In genomic region chr2:167629665-167630209, GRCm38 (mm10) we compare ENCODE assay signal across 8 mouse cellular contexts. TPM values are rescaled to one million over a fixed set of nuclear protein-coding genes. Genes with fewer than 3 reads are reported as not detected.
DNase-seq lines count a peak whose midpoint lies in the region; ATAC-seq and TF ChIP-seq lines count a peak whose summit lies in the region.

No protein-coding gene starts in this region.

- H3K4me2 ChIP-seq in kidney, embryonic 16.5 days (replicated peaks; ENCODE audit: low read depth, low read length), result 0 out of 2 replicates have a peak overlapping the region, but pooled peaks have one; percentile 86
- H3K4me2 ChIP-seq in embryonic facial prominence, embryonic 14.5 days (ENCODE audit: low read depth, low read length), result peak overlapping the region; percentile 85
- H3K4me2 ChIP-seq in myocyte (ENCODE audit: low read depth), result peak overlapping the region; percentile 96

- no peaks in the 10 kb centered on the region for H3K27me3 ChIP-seq in kidney, embryonic 16.5 days (ENCODE audit: insufficient read depth, low read length)
- H3K27me3 ChIP-seq in embryonic facial prominence, embryonic 14.5 days (replicated peaks; ENCODE audit: control insufficient read depth, insufficient read depth, low read length), result no peaks in the 10 kb centered on the region
- H3K27me3 ChIP-seq in limb, embryonic 10.5 days (ENCODE audit: low read depth, poor library complexity, severe bottlenecking), result no peaks in the 10 kb centered on the region
- H3K27me3 ChIP-seq in myocyte (ENCODE audit: control insufficient read depth, insufficient read depth, insufficient read length), result no peaks in the 10 kb centered on the region

- no peak for DNase-seq in kidney, adult 9 months
- no peak for DNase-seq in embryonic facial prominence, embryonic 14.5 days (ENCODE audit: low spot score)
- no peak for DNase-seq in limb, embryonic 10.5 days (ENCODE audit: low spot score)
- DNase-seq in embryo, embryonic 9.5 days (ENCODE audit: extremely low spot score), result no peak
- no peak for DNase-seq in urinary bladder, postnatal 4 days (ENCODE audit: low spot score in 2 of 2)
- no peak for DNase-seq in adrenal gland, adult 8-10 months

- no peak overlapping the region for H3K27ac ChIP-seq in kidney, embryonic 16.5 days (ENCODE audit: low read length)
- 0 out of 2 replicates have a peak overlapping the region, but pooled peaks have one; percentile 21 for H3K27ac ChIP-seq in embryonic facial prominence, embryonic 14.5 days (replicated peaks; ENCODE audit: low read depth, low read length)
- no peak overlapping the region for H3K27ac ChIP-seq in limb, embryonic 10.5 days

- no peak for ATAC-seq in kidney, embryonic 16.5 days (ENCODE audit: low FRiP score, low TSS enrichment)
- no peak for ATAC-seq in embryonic facial prominence, embryonic 14.5 days (ENCODE audit: low read depth)

- WGBS in kidney, embryonic 16.5 days, result 67% methylated on average over 11 of the region's 11 CpGs
- 73% methylated on average over 11 of the region's 11 CpGs for WGBS in embryonic facial prominence, embryonic 14.5 days
- WGBS in limb, embryonic 10.5 days, result 87% methylated on average over 11 of the region's 11 CpGs

- H3K4me1 ChIP-seq in kidney, embryonic 16.5 days (ENCODE audit: insufficient read depth, low read length), result peaks cover 39% of the 10 kb centered on the region
- peaks cover 24% of the 10 kb centered on the region for H3K4me1 ChIP-seq in embryonic facial prominence, embryonic 14.5 days (ENCODE audit: control insufficient read depth, insufficient read depth, low read length)
- H3K4me1 ChIP-seq in limb, embryonic 10.5 days, result peaks cover 56% of the 10 kb centered on the region

- no peak for TF ChIP-seq POLR2A in myocyte (IDR thresholded peaks at IDR 0.05; ENCODE audit: insufficient read length, low read depth)

- peak overlapping the region; percentile 24; the same call in 1 of the 2 replicates for H3K9ac ChIP-seq in kidney, embryonic 16.5 days (replicated peaks; ENCODE audit: low read length)
- H3K9ac ChIP-seq in embryonic facial prominence, embryonic 14.5 days (ENCODE audit: low read depth, low read length), result peak overlapping the region; percentile 93; the same call in 1 of the 2 replicates

- no peaks in the 10 kb centered on the region for H3K9me3 ChIP-seq in kidney, embryonic 16.5 days (ENCODE audit: low read length)
- H3K9me3 ChIP-seq in embryonic facial prominence, embryonic 14.5 days (ENCODE audit: control insufficient read depth, low read length), result no peaks in the 10 kb centered on the region
- H3K9me3 ChIP-seq in limb, embryonic 10.5 days (replicated peaks), result no peaks in the 10 kb centered on the region

- 0 out of 2 replicates have a peak, but pooled peaks cover 3% of the 10 kb centered on the region for H3K36me3 ChIP-seq in kidney, embryonic 16.5 days (ENCODE audit: insufficient read depth, low read length)
- H3K36me3 ChIP-seq in embryonic facial prominence, embryonic 14.5 days (ENCODE audit: control insufficient read depth, insufficient read depth, low read length), result peaks cover 6% of the 10 kb centered on the region
- peaks cover 40% of the 10 kb centered on the region for H3K36me3 ChIP-seq in limb, embryonic 10.5 days
- H3K36me3 ChIP-seq in myocyte (ENCODE audit: control insufficient read depth, insufficient read depth), result peaks cover 8% of the 10 kb centered on the region

- H3K79me2 ChIP-seq in myocyte (ENCODE audit: control insufficient read depth, insufficient read depth), result peaks cover 67% of the 10 kb centered on the region

- H3ac ChIP-seq in myocyte (ENCODE audit: control insufficient read depth, insufficient read length), result no peak overlapping the region

- no peak overlapping the region for H3K4me3 ChIP-seq in kidney, embryonic 16.5 days (ENCODE audit: low read length)
- peak overlapping the region; percentile 89; the same call in 1 of the 2 replicates for H3K4me3 ChIP-seq in embryonic facial prominence, embryonic 14.5 days (ENCODE audit: low read depth, low read length)
- H3K4me3 ChIP-seq in limb, embryonic 10.5 days, result peak overlapping the region; percentile 87
- H3K4me3 ChIP-seq in myocyte, result peak overlapping the region; percentile 49

TF ChIP-seq in myocyte, 11 proteins besides CTCF, POLR2A, EP300 and RAD21:
- TF ChIP-seq SRF (IDR thresholded peaks at IDR 0.05; ENCODE audit: control insufficient read depth, insufficient read length, low read depth) (no peak), MAX (IDR thresholded peaks at IDR 0.05; ENCODE audit: low read depth) (no peak)
TF ChIP-seq in myocyte: peak in this region for 0.

RNA-seq across cellular contexts. Expression of gene Ube2v1, which starts 2.2 kb away (rescaled TPM):
- polyA plus RNA-seq in kidney, embryonic 16.5 days (2015; fragmentation: Nextera tagmentation; extraction: Ambion mirVana), result 319 and 338 TPM in 2 replicates
- polyA plus RNA-seq in embryonic facial prominence, embryonic 14.5 days (2014; fragmentation: Nextera tagmentation; extraction: Ambion mirVana), result 249 and 275 TPM in 2 replicates
- polyA plus RNA-seq in limb, embryonic 10.5 days (2016; fragmentation: Nextera tagmentation; extraction: Ambion mirVana), result 375 and 404 TPM in 2 replicates
- polyA plus RNA-seq in myocyte (2012; fragmentation: generic; extraction: Trizol), result 322 TPM
- 100 to 1,000 TPM; 175 to 197 (median 191) TPM for total RNA-seq in adrenal gland, adult 8-10 months (2022)

RNA-seq across cellular contexts. Expression of gene Gm20431, which starts 31.6 kb away (rescaled TPM):
- polyA plus RNA-seq in kidney, embryonic 16.5 days (2015; fragmentation: Nextera tagmentation; extraction: Ambion mirVana), result 1.3 and 6.1 TPM in 2 replicates
- polyA plus RNA-seq in embryonic facial prominence, embryonic 14.5 days (2014; fragmentation: Nextera tagmentation; extraction: Ambion mirVana), result 9.1 and 11.6 TPM in 2 replicates
- 1.0 and 4.0 TPM in 2 replicates for polyA plus RNA-seq in limb, embryonic 10.5 days (2016; fragmentation: Nextera tagmentation; extraction: Ambion mirVana)
- 9.2 TPM for polyA plus RNA-seq in myocyte (2012; fragmentation: generic; extraction: Trizol)
- total RNA-seq in adrenal gland, adult 8-10 months (2022), result 10 to 100 TPM; 19.9 to 23.9 (median 22.1) TPM

RNA-seq across cellular contexts. Expression of gene Cebpb, which starts 59.0 kb away (rescaled TPM):
- polyA plus RNA-seq in kidney, embryonic 16.5 days (2015; fragmentation: Nextera tagmentation; extraction: Ambion mirVana), result 0.34 and 0.45 TPM in 2 replicates
- polyA plus RNA-seq in embryonic facial prominence, embryonic 14.5 days (2014; fragmentation: Nextera tagmentation; extraction: Ambion mirVana), result 18.1 and 30.3 TPM in 2 replicates
- polyA plus RNA-seq in limb, embryonic 10.5 days (2016; fragmentation: Nextera tagmentation; extraction: Ambion mirVana), result 1.2 and 2.2 TPM in 2 replicates
- polyA plus RNA-seq in myocyte (2012; fragmentation: generic; extraction: Trizol), result 74.7 TPM
- 100 to 1,000 TPM in 3 of 4 experiments, 10 to 100 TPM in 1; 91.8 to 623 (median 239) TPM for total RNA-seq in adrenal gland, adult 8-10 months (2022)

RNA-seq across cellular contexts. Expression of gene Tmem189, which starts 59.9 kb away (rescaled TPM):
- polyA plus RNA-seq in kidney, embryonic 16.5 days (2015; fragmentation: Nextera tagmentation; extraction: Ambion mirVana), result 54.9 and 58.8 TPM in 2 replicates
- 40.0 and 40.6 TPM in 2 replicates for polyA plus RNA-seq in embryonic facial prominence, embryonic 14.5 days (2014; fragmentation: Nextera tagmentation; extraction: Ambion mirVana)
- 41.9 and 43.2 TPM in 2 replicates for polyA plus RNA-seq in limb, embryonic 10.5 days (2016; fragmentation: Nextera tagmentation; extraction: Ambion mirVana)
- 91.9 TPM for polyA plus RNA-seq in myocyte (2012; fragmentation: generic; extraction: Trizol)
- 10 to 100 TPM; 25.5 to 32.1 (median 28.5) TPM for total RNA-seq in adrenal gland, adult 8-10 months (2022)
